24 mouse cellular contexts compared by ENCODE assay signal in genomic region chr19:40372679-40373078, GRCm38 (mm10).
DNase-seq lines count a peak whose midpoint lies in the region; ATAC-seq and TF ChIP-seq lines count a peak whose summit lies in the region.
"Had no signal": no experiment of that assay in that cellular context is flagged by ENCODE, and none has a peak within 500 bp of the region (broad histone marks: within the 10 kb centered on the region; RNA-seq: fewer than 3 reads in every experiment).

No protein-coding gene starts in this region.

- no peak overlapping the region for H3K4me3 ChIP-seq in forebrain, embryonic 13.5 days
- no peak overlapping the region for H3K4me3 ChIP-seq in forebrain, embryonic 12.5 days (replicated peaks)
- no peak overlapping the region for H3K4me3 ChIP-seq in heart, postnatal 0 days (ENCODE audit: low read depth, low read length)
- H3K4me3 ChIP-seq in midbrain, embryonic 16.5 days (ENCODE audit: low read depth, low read length) = no peak overlapping the region
- no peak overlapping the region for H3K4me3 ChIP-seq in midbrain, embryonic 14.5 days (replicated peaks; ENCODE audit: low read depth, low read length)
- no peak overlapping the region for H3K4me3 ChIP-seq in forebrain, embryonic 16.5 days (replicated peaks; ENCODE audit: low read length)
- H3K4me3 ChIP-seq: heart, embryonic 13.5 days; kidney, embryonic 15.5 days; liver, embryonic 12.5 days; midbrain, embryonic 10.5 days; stomach, embryonic 15.5 days had no signal

- no peak for TF ChIP-seq EP300 in heart, postnatal 0 days (IDR thresholded peaks at IDR 0.05; ENCODE audit: low read depth)

- intact Hi-C loops in heart, postnatal 14 days (cut with DNase I) = no loop called here

- H3K9ac ChIP-seq in forebrain, embryonic 13.5 days = no peak overlapping the region
- H3K9ac ChIP-seq in forebrain, embryonic 12.5 days = no peak overlapping the region
- no peak overlapping the region for H3K9ac ChIP-seq in heart, postnatal 0 days (replicated peaks; ENCODE audit: low read depth, low read length)
- H3K9ac ChIP-seq in midbrain, embryonic 16.5 days (ENCODE audit: low read depth, low read length) = no peak overlapping the region
- no peak overlapping the region for H3K9ac ChIP-seq in midbrain, embryonic 14.5 days (replicated peaks; ENCODE audit: low read length)
- no peak overlapping the region for H3K9ac ChIP-seq in forebrain, embryonic 16.5 days (replicated peaks; ENCODE audit: low read depth, low read length)
- H3K9ac ChIP-seq: heart, embryonic 13.5 days; kidney, embryonic 15.5 days; liver, embryonic 12.5 days; stomach, embryonic 15.5 days had no signal

- peaks cover 15% of the 10 kb centered on the region for H3K4me1 ChIP-seq in forebrain, embryonic 13.5 days
- peaks cover 7% of the 10 kb centered on the region for H3K4me1 ChIP-seq in forebrain, embryonic 12.5 days
- peaks cover 53% of the 10 kb centered on the region for H3K4me1 ChIP-seq in heart, postnatal 0 days (ENCODE audit: control insufficient read depth, insufficient read depth)
- H3K4me1 ChIP-seq in midbrain, embryonic 16.5 days (ENCODE audit: control insufficient read depth, insufficient read depth, low read length) = no peaks in the 10 kb centered on the region
- H3K4me1 ChIP-seq in midbrain, embryonic 14.5 days (ENCODE audit: control insufficient read depth, insufficient read depth, low read length) = no peaks in the 10 kb centered on the region
- peaks cover 15% of the 10 kb centered on the region for H3K4me1 ChIP-seq in forebrain, embryonic 16.5 days (replicated peaks; ENCODE audit: control insufficient read depth, insufficient read depth, low read length)

- DNase-seq in heart, postnatal 0 days (ENCODE audit: low spot score) = no peak
- no peak for DNase-seq in heart, postnatal 14 days
- no peak for DNase-seq in midbrain, embryonic 14.5 days
- no peak for DNase-seq in testis, postnatal 14 days (ENCODE audit: low spot score)
- DNase-seq: cerebellum, adult 9-11 months; gastrocnemius, postnatal 10 days; heart, adult 18-20 months; heart, postnatal 4 days; kidney, adult 11 months; kidney, postnatal 36 days; lung, adult 18-20 months; lung, postnatal 10 days; right cerebral cortex, postnatal 4 days; thymus, adult 18-20 months; thymus, postnatal 36 days had no signal

- no peak for TF ChIP-seq CTCF in heart, postnatal 0 days (IDR thresholded peaks at IDR 0.05; ENCODE audit: low read depth)

- H3K4me2 ChIP-seq in forebrain, embryonic 13.5 days = no peak overlapping the region
- H3K4me2 ChIP-seq in forebrain, embryonic 12.5 days = no peak overlapping the region
- no peak overlapping the region for H3K4me2 ChIP-seq in heart, postnatal 0 days (ENCODE audit: low read depth, low read length)
- H3K4me2 ChIP-seq in midbrain, embryonic 16.5 days (ENCODE audit: low read length) = no peak overlapping the region
- no peak overlapping the region for H3K4me2 ChIP-seq in midbrain, embryonic 14.5 days (ENCODE audit: low read length)
- H3K4me2 ChIP-seq in forebrain, embryonic 16.5 days (ENCODE audit: low read length) = no peak overlapping the region
- H3K4me2 ChIP-seq: heart, embryonic 13.5 days; kidney, embryonic 15.5 days; liver, embryonic 12.5 days; stomach, embryonic 15.5 days had no signal

- WGBS in forebrain, embryonic 13.5 days = 91% methylated on average over 5 of the region's 5 CpGs
- 88% methylated on average over 5 of the region's 5 CpGs for WGBS in forebrain, embryonic 12.5 days
- 92% methylated on average over 5 of the region's 5 CpGs for WGBS in heart, postnatal 0 days
- 93% methylated on average over 5 of the region's 5 CpGs for WGBS in midbrain, embryonic 16.5 days
- 91% methylated on average over 5 of the region's 5 CpGs for WGBS in midbrain, embryonic 14.5 days
- WGBS in forebrain, embryonic 16.5 days = 79% methylated on average over 5 of the region's 5 CpGs

- no peak for ATAC-seq in forebrain, embryonic 13.5 days
- ATAC-seq in forebrain, embryonic 12.5 days (ENCODE audit: low FRiP score) = no peak
- no peak for ATAC-seq in heart, postnatal 0 days (ENCODE audit: insufficient read depth, low read depth)
- ATAC-seq in midbrain, embryonic 16.5 days = no peak
- ATAC-seq in midbrain, embryonic 14.5 days (ENCODE audit: low FRiP score, low TSS enrichment) = no peak
- no peak for ATAC-seq in forebrain, embryonic 16.5 days
- ATAC-seq: liver, embryonic 12.5 days had no signal

- H3K36me3 ChIP-seq in forebrain, embryonic 13.5 days (ENCODE audit: poor library complexity, severe bottlenecking) = peaks cover 32% of the 10 kb centered on the region
- H3K36me3 ChIP-seq in forebrain, embryonic 12.5 days (replicated peaks) = peaks cover 9% of the 10 kb centered on the region; the same call in 1 of the 2 replicates
- peaks cover 44% of the 10 kb centered on the region for H3K36me3 ChIP-seq in heart, postnatal 0 days (replicated peaks; ENCODE audit: control insufficient read depth, insufficient read depth, low read length)
- peaks cover 7% of the 10 kb centered on the region for H3K36me3 ChIP-seq in midbrain, embryonic 16.5 days (ENCODE audit: control insufficient read depth, insufficient read depth, low read length)
- H3K36me3 ChIP-seq in midbrain, embryonic 14.5 days (ENCODE audit: control insufficient read depth, insufficient read depth, low read length) = peaks cover 25% of the 10 kb centered on the region
- H3K36me3 ChIP-seq in forebrain, embryonic 16.5 days (ENCODE audit: control insufficient read depth, insufficient read depth) = peaks cover 5% of the 10 kb centered on the region

- H3K27me3 ChIP-seq in forebrain, embryonic 13.5 days = no peaks in the 10 kb centered on the region
- no peaks in the 10 kb centered on the region for H3K27me3 ChIP-seq in forebrain, embryonic 12.5 days
- H3K27me3 ChIP-seq in heart, postnatal 0 days (ENCODE audit: control insufficient read depth, insufficient read depth, low read length) = no peaks in the 10 kb centered on the region
- no peaks in the 10 kb centered on the region for H3K27me3 ChIP-seq in midbrain, embryonic 16.5 days (ENCODE audit: control insufficient read depth, insufficient read depth, low read depth, low read length)
- H3K27me3 ChIP-seq in midbrain, embryonic 14.5 days (ENCODE audit: control insufficient read depth, insufficient read depth, low read length) = no peaks in the 10 kb centered on the region
- H3K27me3 ChIP-seq in forebrain, embryonic 16.5 days (replicated peaks; ENCODE audit: control insufficient read depth, insufficient read depth, low read length) = no peaks in the 10 kb centered on the region
- H3K27me3 ChIP-seq: heart, embryonic 13.5 days; kidney, embryonic 15.5 days; liver, embryonic 12.5 days; stomach, embryonic 15.5 days had no signal

- 0 out of 2 replicates have a peak overlapping the region, but pooled peaks have one; percentile 4 for H3K27ac ChIP-seq in forebrain, embryonic 13.5 days
- no peak overlapping the region for H3K27ac ChIP-seq in forebrain, embryonic 12.5 days
- H3K27ac ChIP-seq in heart, postnatal 0 days (ENCODE audit: low read depth) = peak overlapping the region; percentile 97; the same call in 1 of the 2 replicates
- H3K27ac ChIP-seq in midbrain, embryonic 16.5 days (ENCODE audit: low read length) = peak overlapping the region; percentile 6; the same call in 1 of the 2 replicates
- no peak overlapping the region for H3K27ac ChIP-seq in midbrain, embryonic 14.5 days (replicated peaks; ENCODE audit: low read depth, low read length)
- 0 out of 2 replicates have a peak overlapping the region, but pooled peaks have one; percentile 17 for H3K27ac ChIP-seq in forebrain, embryonic 16.5 days (ENCODE audit: low read length)
- H3K27ac ChIP-seq: kidney, embryonic 15.5 days; liver, embryonic 12.5 days; midbrain, embryonic 10.5 days; stomach, embryonic 15.5 days had no signal

- H3K9me3 ChIP-seq in forebrain, embryonic 13.5 days (replicated peaks) = no peaks in the 10 kb centered on the region
- H3K9me3 ChIP-seq in forebrain, embryonic 12.5 days = no peaks in the 10 kb centered on the region
- H3K9me3 ChIP-seq in heart, postnatal 0 days (replicated peaks; ENCODE audit: control insufficient read depth, low read length) = no peaks in the 10 kb centered on the region
- H3K9me3 ChIP-seq in midbrain, embryonic 16.5 days (replicated peaks; ENCODE audit: control insufficient read depth, low read length, poor library complexity, severe bottlenecking) = no peaks in the 10 kb centered on the region
- H3K9me3 ChIP-seq in midbrain, embryonic 14.5 days (ENCODE audit: control insufficient read depth, low read length) = no peaks in the 10 kb centered on the region
- no peaks in the 10 kb centered on the region for H3K9me3 ChIP-seq in forebrain, embryonic 16.5 days (ENCODE audit: control insufficient read depth, low read length)
- H3K9me3 ChIP-seq: heart, embryonic 13.5 days; kidney, embryonic 15.5 days; liver, embryonic 12.5 days; midbrain, embryonic 10.5 days; stomach, embryonic 15.5 days had no signal

Comparison
In these comparisons a context has a peak if more than half of its experiments do, and no peak if none do; other contexts are left out.
1. H3K27ac ChIP-seq: peak in forebrain, embryonic 13.5 days (single experiment), heart, postnatal 0 days (single experiment), midbrain, embryonic 16.5 days (single experiment) and forebrain, embryonic 16.5 days (single experiment); none in forebrain, embryonic 12.5 days (single experiment) and midbrain, embryonic 14.5 days (single experiment).